Mouse (Mus musculus) MEL (cell line): ENCODE measurements at regions not wholly inside any gene's neighbourhood (a gene's known extent, or its start where the extent isn't known, plus 50 kb on each side); places are given as distances from the start of the nearest gene placed in this dataset.

Source experiments
- DNase-seq: peaks from one replicate; pipeline ENCODE4 v3.0.0; 2011; ENCODE audit warnings: low read depth, low spot score
- H3K27ac ChIP-seq: 2 replicates; pipeline ENCODE4 v1.5.1; 2012; ENCODE audit warnings: low read depth, mild to moderate bottlenecking, control low read depth, low read length, moderate library complexity; ENCODE audit not compliant: control insufficient read depth
- H3K27me3 ChIP-seq, 2 experiments: fragments of 150-350 bp in 1 of 2; sonication (generic) in 1 of 2; 2 replicates each; pipeline ENCODE4 v1.6.1; 2012; ENCODE audit warnings: low read length in 2 of 2, mild to moderate bottlenecking in 2 of 2, improper control_type of control experiment in 1 of 2, moderate library complexity in 1 of 2; ENCODE audit not compliant: insufficient read depth in 2 of 2, control insufficient read depth in 1 of 2
- H3K36me3 ChIP-seq, 2 experiments: 2 replicates each; pipeline ENCODE4 v1.6.1; 2012 to 2014; ENCODE audit warnings: low read length in 2 of 2, improper control_type of control experiment in 1 of 2, inconsistent platforms in 1 of 2, mild to moderate bottlenecking in 1 of 2; ENCODE audit not compliant: insufficient read depth in 2 of 2, control insufficient read depth in 1 of 2
- H3K4me1 ChIP-seq, 2 experiments: fragments of 150-350 bp in 1 of 2; sonication (generic) in 1 of 2; 2 replicates each; pipeline ENCODE4 v1.6.1; 2012; ENCODE audit warnings: low read length in 2 of 2, improper control_type of control experiment in 1 of 2, mild to moderate bottlenecking in 1 of 2; ENCODE audit not compliant: insufficient read depth in 2 of 2, control insufficient read depth in 1 of 2
- H3K4me3 ChIP-seq, 2 experiments: fragments of 150-350 bp in 1 of 2; sonication (generic) in 1 of 2; 2 replicates each; pipeline ENCODE4 v1.5.1; 2012; ENCODE audit warnings: low read depth in 2 of 2, low read length in 2 of 2, mild to moderate bottlenecking in 2 of 2, moderate library complexity in 2 of 2, control low read depth in 1 of 2, improper control_type of control experiment in 1 of 2; ENCODE audit not compliant: control insufficient read depth in 1 of 2, insufficient read depth in 1 of 2
- H3K79me2 ChIP-seq: 2 replicates; pipeline ENCODE4 v1.6.1; 2012; ENCODE audit warnings: mild to moderate bottlenecking, low read length, moderate library complexity; ENCODE audit not compliant: control insufficient read depth, poor library complexity, insufficient read depth
- H3K9ac ChIP-seq: 2 replicates; pipeline ENCODE4 v1.6.1; 2012; ENCODE audit warnings: low read depth, mild to moderate bottlenecking, control low read depth, low read length, moderate library complexity; ENCODE audit not compliant: control insufficient read depth, poor library complexity, severe bottlenecking
- H3K9me3 ChIP-seq: fragments of 150-350 bp; sonication (generic); replicated peaks from 2 replicates; pipeline ENCODE4 v1.6.1; 2012; ENCODE audit warnings: mild to moderate bottlenecking, low read length, improper control_type of control experiment, moderate library complexity; ENCODE audit not compliant: insufficient read depth
- CHD1 ChIP-seq: IDR thresholded peaks from 2 replicates; pipeline ENCODE4 v1.6.1; 2012; ENCODE audit warnings: low read depth, mild to moderate bottlenecking, inconsistent platforms, low read length, improper control_type of control experiment
- CHD2 ChIP-seq: IDR thresholded peaks from 2 replicates; pipeline ENCODE4 v1.6.1; 2011; ENCODE audit warnings: low read length, improper control_type of control experiment
- CTCF ChIP-seq, 3 experiments: IDR thresholded peaks in 2 of 3; conservative IDR thresholded peaks in 1 of 3; 2 replicates each; pipeline ENCODE4 v1.5.1; 2011 to 2012; ENCODE audit warnings: low read length in 3 of 3, low read depth in 2 of 3, mild to moderate bottlenecking in 2 of 3, improper control_type of control experiment in 1 of 3, inconsistent platforms in 1 of 3, mixed read lengths in 1 of 3, moderate library complexity in 1 of 3; ENCODE audit not compliant: control insufficient read depth in 1 of 3, insufficient read depth in 1 of 3, poor library complexity in 1 of 3, severe bottlenecking in 1 of 3
- E2F4 ChIP-seq: IDR thresholded peaks from 2 replicates; pipeline ENCODE4 v1.6.1; 2011; ENCODE audit warnings: low read depth, low read length, improper control_type of control experiment, borderline replicate concordance
- GABPA ChIP-seq: IDR thresholded peaks from 2 replicates; pipeline ENCODE4 v1.6.1; 2012; ENCODE audit warnings: low read depth, mild to moderate bottlenecking, inconsistent platforms, low read length, improper control_type of control experiment, moderate library complexity
- GATA1 ChIP-seq: IDR thresholded peaks from 2 replicates; pipeline ENCODE4 v1.6.1; 2011; ENCODE audit warnings: low read depth, low read length, improper control_type of control experiment
- KAT2A ChIP-seq: conservative IDR thresholded peaks from 2 replicates; pipeline ENCODE4 v1.6.1; 2012; ENCODE audit warnings: low read depth, low read length, improper control_type of control experiment, inconsistent platforms
- MAFK ChIP-seq: IDR thresholded peaks from 2 replicates; pipeline ENCODE4 v1.6.1; 2011; ENCODE audit warnings: low read depth, mild to moderate bottlenecking, low read length, improper control_type of control experiment, borderline replicate concordance
- MAZ ChIP-seq: IDR thresholded peaks from 2 replicates; pipeline ENCODE4 v1.6.1; 2012; ENCODE audit warnings: low read depth, mild to moderate bottlenecking, inconsistent platforms, low read length, improper control_type of control experiment
- MEF2A ChIP-seq: IDR thresholded peaks from 2 replicates; pipeline ENCODE4 v1.6.1; 2014; ENCODE audit warnings: low read depth, mild to moderate bottlenecking, inconsistent platforms, low read length, improper control_type of control experiment; ENCODE audit not compliant: poor library complexity, insufficient replicate concordance, severe bottlenecking; ENCODE audit errors: extremely low read depth
- MXI1 ChIP-seq: IDR thresholded peaks from 2 replicates; pipeline ENCODE4 v1.6.1; 2011; ENCODE audit warnings: mild to moderate bottlenecking, low read depth, low read length, improper control_type of control experiment
- MYC ChIP-seq: IDR thresholded peaks from 2 replicates; pipeline ENCODE4 v1.6.1; 2011; ENCODE audit warnings: low read depth, mild to moderate bottlenecking, low read length, improper control_type of control experiment, moderate library complexity
- NRF1 ChIP-seq: IDR thresholded peaks from 2 replicates; pipeline ENCODE4 v1.6.1; 2014; ENCODE audit warnings: low read depth, mild to moderate bottlenecking, inconsistent platforms, low read length, improper control_type of control experiment, moderate library complexity; ENCODE audit not compliant: poor library complexity, insufficient read depth, severe bottlenecking
- POLR2AphosphoS5 ChIP-seq: IDR thresholded peaks from 2 replicates; pipeline ENCODE4 v1.6.1; 2012; ENCODE audit warnings: low read depth, borderline replicate concordance, mild to moderate bottlenecking, inconsistent platforms, low read length, moderate library complexity, mixed read lengths
- RAD21 ChIP-seq: IDR thresholded peaks from 2 replicates; pipeline ENCODE4 v1.6.1; 2011; ENCODE audit warnings: mild to moderate bottlenecking, low read depth, low read length, improper control_type of control experiment
- SIN3A ChIP-seq: IDR thresholded peaks from 2 replicates; pipeline ENCODE4 v1.6.1; 2012; ENCODE audit warnings: low read length, improper control_type of control experiment, inconsistent platforms
- TAL1 ChIP-seq: IDR thresholded peaks from 2 replicates; pipeline ENCODE4 v1.6.1; 2012; ENCODE audit warnings: mild to moderate bottlenecking, inconsistent platforms, low read length, moderate library complexity, mixed read lengths
- TBP ChIP-seq: IDR thresholded peaks from 2 replicates; pipeline ENCODE4 v1.8.0; 2011; ENCODE audit warnings: low read depth, low read length, improper control_type of control experiment
- TCF12 ChIP-seq: IDR thresholded peaks from 2 replicates; pipeline ENCODE4 v1.6.1; 2014; ENCODE audit warnings: low read depth, mild to moderate bottlenecking, inconsistent platforms, low read length, improper control_type of control experiment, moderate library complexity
- UBTF ChIP-seq: IDR thresholded peaks from 2 replicates; pipeline ENCODE4 v1.6.1; 2012; ENCODE audit warnings: low read depth, mild to moderate bottlenecking, inconsistent platforms, low read length, improper control_type of control experiment, moderate library complexity, borderline replicate concordance; ENCODE audit not compliant: insufficient read depth
- USF1 ChIP-seq: IDR thresholded peaks from 2 replicates; pipeline ENCODE4 v1.6.1; 2014; ENCODE audit warnings: low read depth, mild to moderate bottlenecking, inconsistent platforms, low read length, improper control_type of control experiment, moderate library complexity
- USF2 ChIP-seq, 2 experiments: IDR thresholded peaks; 2 replicates each; pipeline ENCODE4 v1.6.1; 2011 to 2012; ENCODE audit warnings: improper control_type of control experiment in 2 of 2, low read length in 2 of 2, borderline replicate concordance in 1 of 2, inconsistent platforms in 1 of 2, low read depth in 1 of 2, mild to moderate bottlenecking in 1 of 2; ENCODE audit not compliant: insufficient read depth in 1 of 2
- ZC3H11A ChIP-seq: IDR thresholded peaks from 2 replicates; pipeline ENCODE4 v1.6.1; 2012; ENCODE audit warnings: low read depth, mild to moderate bottlenecking, inconsistent platforms, low read length, improper control_type of control experiment
- ZMIZ1 ChIP-seq: IDR thresholded peaks from 2 replicates; pipeline ENCODE4 v1.6.1; 2012; ENCODE audit warnings: low read depth, mild to moderate bottlenecking, inconsistent platforms, low read length, improper control_type of control experiment, moderate library complexity

DNA sequence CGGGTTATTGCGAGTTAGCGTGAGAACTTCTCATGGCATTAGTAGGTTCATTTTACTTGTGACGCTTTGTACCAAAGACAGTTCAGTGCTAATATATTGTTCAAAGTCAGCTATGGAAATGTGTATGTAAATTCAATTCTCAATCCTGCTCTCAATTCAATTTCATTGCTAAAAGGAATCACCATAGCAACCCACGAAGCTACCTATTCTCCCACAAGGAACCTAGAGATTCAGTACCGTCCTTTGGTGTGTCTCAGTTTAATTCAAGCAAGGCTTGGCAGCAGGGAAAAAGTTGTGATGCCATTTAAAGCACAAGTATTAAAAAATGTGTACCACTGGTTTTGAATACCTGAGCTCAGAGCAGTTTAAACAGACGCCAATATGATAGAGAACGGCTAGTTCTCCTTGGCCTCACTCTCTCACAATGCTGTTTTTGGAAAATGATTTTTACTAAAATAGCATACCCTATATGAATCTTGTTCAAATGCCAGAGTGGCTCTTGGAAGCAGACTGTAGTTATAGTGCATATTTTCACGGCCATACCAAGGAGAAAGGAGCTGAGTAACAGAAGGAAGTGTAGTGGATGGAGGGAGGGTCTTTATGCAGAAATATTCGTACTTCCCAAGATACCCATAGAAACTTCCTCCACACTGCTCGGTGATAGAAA, 121.4 kb downstream of the Otor start:
- no peak overlapping the region for H3K9ac ChIP-seq
- DNase-seq, result no peak
- H3K36me3 ChIP-seq, result no peaks in the 10 kb centered on the region
- H3K27me3 ChIP-seq, result no peaks in the 10 kb centered on the region
- H3K27ac ChIP-seq, result no peak overlapping the region
- TF ChIP-seq E2F4 (no peak), RAD21 (no peak), TBP (no peak), MAZ (no peak), MXI1 (no peak), CHD2 (no peak), ZMIZ1 (no peak), USF1 (no peak), POLR2AphosphoS5 (no peak), GABPA (no peak)
- no peaks in the 10 kb centered on the region for H3K9me3 ChIP-seq
- H3K79me2 ChIP-seq, result no peaks in the 10 kb centered on the region
- no peak overlapping the region for H3K4me3 ChIP-seq
- no peaks in the 10 kb centered on the region for H3K4me1 ChIP-seq

DNA sequence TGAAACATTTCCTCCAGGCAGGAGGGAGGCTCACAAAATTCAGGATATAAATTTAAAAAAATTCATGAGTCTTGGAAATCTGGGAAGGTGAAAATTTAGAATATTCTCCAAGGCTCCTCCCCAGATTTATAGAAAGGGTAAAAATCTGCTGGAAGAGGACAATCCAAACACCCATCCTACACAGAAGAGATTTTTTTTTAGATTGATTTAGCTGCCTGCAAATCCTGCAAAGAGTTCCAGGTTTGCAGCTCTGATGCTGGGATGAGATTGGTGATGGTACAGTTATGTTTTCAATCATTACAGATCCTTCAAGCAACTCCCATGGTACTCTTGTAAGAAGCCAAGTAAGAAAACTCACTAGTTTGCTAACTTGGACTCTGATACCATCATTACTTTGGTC, 127.8 kb downstream of the Otor start:
- TF ChIP-seq TAL1, result no peak
- TF ChIP-seq TBP, result no peak
- TF ChIP-seq ZC3H11A, result no peak
- TF ChIP-seq KAT2A, result no peak
- no peak for TF ChIP-seq UBTF
- TF ChIP-seq NRF1, result no peak
- TF ChIP-seq E2F4, result no peak
- TF ChIP-seq MXI1, result no peak
- TF ChIP-seq MAFK, result no peak
- no peak for TF ChIP-seq TCF12
- TF ChIP-seq USF2 (IDR thresholded peaks at IDR 0.05; ENCODE audit: borderline replicate concordance in 1 of 2, insufficient read depth in 1 of 2, low read depth in 1 of 2, low read length in 2 of 2), result no peak
- no peak for TF ChIP-seq MYC
- TF ChIP-seq MEF2A, result no peak
- no peak for TF ChIP-seq SIN3A
- TF ChIP-seq GATA1, result no peak
- no peak for TF ChIP-seq ZMIZ1
- TF ChIP-seq CTCF (IDR thresholded peaks at IDR 0.05 in 2 of 3, conservative IDR thresholded peaks at IDR 0.05 in 1 of 3; ENCODE audit: control insufficient read depth in 1 of 3, insufficient read depth in 1 of 3, low read depth in 2 of 3, low read length in 3 of 3, poor library complexity in 1 of 3, severe bottlenecking in 1 of 3), result no peak
- TF ChIP-seq CHD1, result no peak
- no peak for TF ChIP-seq MAZ
- TF ChIP-seq, all 39 proteins: peak for 0

More for the DNA sequence above, 127.8 kb downstream of the Otor start:
- Histone ChIP-seq H3K36me3 (no peaks in the 10 kb centered on the region), H3K79me2 (no peaks in the 10 kb centered on the region), H3K27me3 (no peaks in the 10 kb centered on the region), H3K4me1 (no peaks in the 10 kb centered on the region), H3K27ac (no peak overlapping the region), H3K9me3 (no peaks in the 10 kb centered on the region), H3K9ac (no peak overlapping the region), H3K4me3 (no peak overlapping the region)
- no peak for DNase-seq
